Mouse (Mus musculus) embryonic fibroblast, embryonic 13.5 days (primary cell): Measurements from ENCODE around the gene Lpar1. TPM values are rescaled to one million over a fixed set of nuclear protein-coding genes. Genes with fewer than 3 reads are reported as not detected.

Experiments used
- H3K27ac ChIP-seq: 2 replicates; pipeline ENCODE4 v1.5.1; 2012; ENCODE audit warnings: low read length, control low read depth, inconsistent platforms; ENCODE audit not compliant: insufficient read depth
- H3K4me1 ChIP-seq: 2 replicates; pipeline ENCODE4 v1.6.1; 2011; ENCODE audit warnings: low read length; ENCODE audit not compliant: control insufficient read depth, insufficient read depth
- H3K4me3 ChIP-seq: 2 replicates; pipeline ENCODE4 v1.5.1; 2011; ENCODE audit warnings: mild to moderate bottlenecking, control low read depth, low read length; ENCODE audit not compliant: insufficient read depth
- CTCF ChIP-seq: IDR thresholded peaks from 2 replicates; pipeline ENCODE4 v1.5.1; 2011; ENCODE audit warnings: mild to moderate bottlenecking, control low read depth, low read length, moderate library complexity, borderline replicate concordance; ENCODE audit not compliant: insufficient read depth
- POLR2A ChIP-seq: IDR thresholded peaks from 2 replicates; pipeline ENCODE4 v1.6.1; 2011; ENCODE audit warnings: low read depth, mild to moderate bottlenecking, control low read depth, low read length, moderate library complexity
- polyA plus RNA-seq: library from polyadenylated mRNA; stranded (reverse); fragments of >200 nt; gene quantifications from 2 replicates; pipeline ENCODE4 v1.2.4, GENCODE M21; 2011; ENCODE audit warnings: low read depth; ENCODE audit not compliant: missing spikeins, insufficient read length

Lpar1 gene
- polyA plus RNA-seq, 1 experiment, result 67.1 TPM

DNA sequence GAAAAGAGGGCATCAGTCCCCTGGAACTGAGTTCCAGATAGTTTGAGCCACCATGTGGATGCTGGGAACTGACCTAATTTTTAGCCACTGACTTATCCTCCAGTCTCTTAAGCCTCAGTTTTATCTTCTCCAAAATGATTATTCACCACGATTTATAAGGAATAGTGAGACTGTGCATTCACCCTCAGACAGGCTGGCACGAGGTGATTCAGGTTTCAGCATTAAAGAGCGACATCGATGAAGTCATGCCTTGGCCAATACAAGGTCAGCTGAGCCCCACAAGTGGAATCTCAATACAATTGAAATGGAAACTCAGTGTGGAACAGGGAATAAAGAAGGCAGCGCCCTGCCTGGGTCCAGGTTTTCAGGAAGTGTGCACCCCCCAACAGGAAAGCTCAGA lies 88.1 kb downstream of the Lpar1 start:
- peaks cover 20% of the 10 kb centered on the region for H3K4me1 ChIP-seq
- TF ChIP-seq CTCF (no peak), POLR2A (no peak)

DNA sequence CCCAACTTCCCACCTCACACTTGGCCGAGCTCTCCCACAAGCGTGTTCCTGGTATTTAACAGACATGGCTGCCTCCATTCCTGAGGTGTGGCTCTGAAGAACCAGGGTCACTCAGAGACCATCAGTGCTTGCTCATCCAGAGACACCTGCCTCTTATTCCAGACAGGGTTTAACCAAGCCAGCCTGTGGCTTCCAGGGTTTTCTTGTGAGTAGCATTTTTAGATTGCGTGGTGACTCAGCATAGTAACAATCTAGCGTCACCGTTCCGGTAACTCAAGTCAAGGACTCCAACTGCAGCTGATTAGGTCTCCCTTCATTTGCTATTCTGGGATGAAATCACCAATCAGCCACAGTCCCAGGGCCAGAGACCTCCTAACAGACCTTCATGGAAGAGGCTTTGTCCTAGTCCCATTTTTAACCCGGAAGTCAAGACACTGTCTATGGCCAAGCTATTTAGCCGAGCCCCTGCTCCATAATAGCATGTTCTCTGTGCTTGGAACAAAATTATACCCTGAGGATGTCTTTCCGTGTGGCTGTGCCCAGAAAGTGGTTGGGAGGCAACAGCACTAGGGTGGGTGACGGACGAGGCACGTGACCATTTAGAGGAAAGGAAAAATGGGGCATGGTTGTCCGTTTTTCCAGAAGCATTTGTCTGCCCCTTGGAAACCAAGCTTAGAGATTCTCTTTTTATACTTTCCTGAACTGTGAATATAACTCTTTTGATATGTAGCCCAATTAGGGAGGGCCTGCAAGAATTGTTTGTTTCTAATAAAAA lies 89.1 kb downstream of the Lpar1 start:
- H3K27ac ChIP-seq, result peak overlapping the region; percentile 34; the same call in 1 of the 2 replicates
- peaks cover 18% of the 10 kb centered on the region for H3K4me1 ChIP-seq
- no peak overlapping the region for H3K4me3 ChIP-seq
- TF ChIP-seq CTCF (no peak), POLR2A (no peak)

More for the DNA sequence above, 88.1 kb downstream of the Lpar1 start:
- no peak overlapping the region for H3K27ac ChIP-seq
- H3K4me3 ChIP-seq, result no peak overlapping the region

DNA sequence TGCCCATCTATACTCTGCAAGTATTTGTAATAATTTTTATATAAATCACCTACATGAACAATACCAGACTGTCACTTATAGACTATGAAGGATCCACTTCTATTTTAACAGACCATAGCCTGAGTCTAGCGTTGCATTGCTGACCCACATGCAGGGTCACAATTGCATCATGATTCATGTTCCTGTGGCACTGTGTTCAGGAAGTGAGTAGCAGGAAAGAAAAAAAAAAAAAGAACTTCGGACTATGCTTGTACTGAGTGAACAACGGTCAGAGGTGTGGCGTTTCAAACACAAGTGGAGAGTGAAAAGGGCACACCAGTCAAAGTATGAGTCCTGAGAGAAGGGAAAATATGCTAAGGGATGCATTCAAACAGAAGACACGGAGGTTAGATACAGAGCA lies 90.7 kb downstream of the Lpar1 start:
- Histone ChIP-seq H3K4me3 (no peak overlapping the region), H3K27ac (peak overlapping the region; percentile 36; the same call in 1 of the 2 replicates), H3K4me1 (peaks cover 12% of the 10 kb centered on the region)
- TF ChIP-seq POLR2A (no peak), CTCF (no peak)

DNA sequence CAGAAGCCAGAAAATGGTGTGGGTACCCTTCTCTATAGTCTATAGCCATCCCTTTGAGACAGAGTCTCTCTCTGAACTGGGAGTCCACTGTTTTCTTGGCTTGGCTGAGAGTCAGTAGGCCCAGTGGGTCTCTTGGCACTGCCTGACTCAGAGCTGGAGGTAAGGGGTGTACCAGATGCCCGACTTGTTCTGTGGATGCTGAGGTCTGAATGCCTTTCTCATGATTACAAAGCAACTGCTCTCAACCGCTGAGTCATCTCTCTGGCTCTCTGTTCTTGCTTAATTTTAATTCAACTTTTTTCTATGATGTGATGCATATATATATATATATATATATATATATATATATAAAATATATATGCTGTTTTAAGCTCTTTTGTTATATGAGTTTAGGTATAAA lies 91.1 kb downstream of the Lpar1 start:
- Histone ChIP-seq H3K4me1 (peaks cover 12% of the 10 kb centered on the region), H3K4me3 (no peak overlapping the region), H3K27ac (peak overlapping the region; percentile 86)
- TF ChIP-seq CTCF (no peak), POLR2A (no peak)

DNA sequence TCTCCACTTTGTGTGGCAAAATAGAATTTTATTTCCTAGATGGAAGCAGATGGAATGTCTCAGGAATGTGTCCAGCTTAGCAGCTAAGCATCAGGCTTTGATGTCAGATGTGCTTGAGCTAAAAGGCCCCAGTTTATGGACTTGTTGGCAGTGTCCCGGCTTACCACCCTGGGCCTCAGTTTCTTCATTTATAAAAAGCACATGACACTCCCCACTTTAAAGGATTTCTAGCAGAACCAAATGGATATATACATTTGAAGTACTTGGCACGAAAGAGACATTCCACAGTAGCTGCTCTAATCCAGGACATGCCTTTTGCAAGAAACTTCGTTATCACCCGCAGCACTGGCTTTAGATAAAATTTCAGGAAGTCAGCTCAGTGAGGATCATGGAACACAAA lies 100.4 kb downstream of the Lpar1 start:
- Histone ChIP-seq H3K4me1 (peaks cover 6% of the 10 kb centered on the region; the same call in 1 of the 2 replicates), H3K27ac (peak overlapping the region; percentile 35)

DNA sequence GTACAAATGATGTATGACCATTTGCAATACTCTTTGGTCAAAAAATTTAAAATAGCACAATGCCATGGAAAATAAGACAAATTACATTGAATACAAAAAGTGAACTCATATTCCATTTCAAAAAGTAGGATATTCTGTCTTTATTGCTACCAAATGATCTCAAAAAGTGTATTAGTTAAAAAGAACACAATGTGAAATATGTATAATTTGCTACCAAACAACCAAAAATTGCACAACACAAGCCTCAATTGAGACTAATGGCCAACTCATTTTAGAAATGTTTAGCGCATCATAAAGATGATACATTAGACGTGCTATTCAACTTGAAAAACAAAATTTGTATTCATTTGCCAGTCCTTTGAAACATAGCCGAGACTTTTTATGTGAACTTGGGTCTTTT lies 104.9 kb downstream of the Lpar1 start:
- TF ChIP-seq CTCF (no peak), POLR2A (no peak)
- H3K27ac ChIP-seq, result no peak overlapping the region
- H3K4me3 ChIP-seq, result no peak overlapping the region
- H3K4me1 ChIP-seq, result peaks cover 6% of the 10 kb centered on the region; the same call in 1 of the 2 replicates

More for the DNA sequence above, 100.4 kb downstream of the Lpar1 start:
- no peak overlapping the region for H3K4me3 ChIP-seq
- TF ChIP-seq POLR2A, result no peak
- TF ChIP-seq CTCF, result no peak

DNA sequence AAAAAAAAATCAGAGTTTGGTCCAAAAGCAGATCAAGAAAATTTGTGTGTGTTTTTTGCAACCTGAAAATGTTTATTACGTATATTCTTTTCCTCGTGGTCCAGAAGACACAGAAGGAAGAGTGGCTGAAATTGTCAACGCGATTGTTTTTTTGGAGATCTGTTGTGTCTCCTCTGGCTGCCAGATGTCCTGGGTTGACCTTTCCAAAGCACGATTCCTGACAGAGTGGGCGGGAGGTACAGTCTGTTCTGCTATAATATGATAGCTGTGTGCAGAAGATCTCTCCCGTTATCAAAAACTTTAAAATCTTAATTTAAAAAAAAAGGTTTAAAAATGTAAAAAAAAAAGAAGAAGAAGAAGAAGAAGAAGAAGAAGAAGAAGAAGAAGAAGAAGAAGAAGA lies 105.9 kb downstream of the Lpar1 start:
- H3K27ac ChIP-seq, result no peak overlapping the region
- no peaks in the 10 kb centered on the region for H3K4me1 ChIP-seq
- H3K4me3 ChIP-seq, result no peak overlapping the region
- TF ChIP-seq POLR2A (no peak), CTCF (no peak)

DNA sequence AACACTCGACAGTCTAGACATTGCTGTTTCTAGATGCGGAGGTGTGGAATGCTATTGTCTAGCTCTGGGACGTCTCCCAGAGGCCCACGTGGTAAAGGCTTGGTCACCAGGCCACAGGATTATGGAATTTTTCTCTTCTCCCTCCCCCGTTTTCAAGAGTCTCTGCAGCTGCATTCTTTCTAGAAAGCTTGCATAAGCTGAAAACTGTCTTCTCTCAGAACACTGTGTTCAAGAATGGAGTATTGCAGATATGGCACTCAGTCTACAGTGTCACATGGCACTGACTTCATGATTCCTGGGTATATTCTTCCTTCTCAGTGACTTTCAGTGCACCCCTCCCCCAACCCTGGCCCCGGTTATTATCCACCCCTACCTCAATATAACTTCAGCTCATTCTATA lies 107.9 kb downstream of the Lpar1 start:
- H3K4me3 ChIP-seq, result no peak overlapping the region
- no peak overlapping the region for H3K27ac ChIP-seq
- TF ChIP-seq POLR2A (no peak), CTCF (no peak)
- H3K4me1 ChIP-seq, result no peaks in the 10 kb centered on the region

DNA sequence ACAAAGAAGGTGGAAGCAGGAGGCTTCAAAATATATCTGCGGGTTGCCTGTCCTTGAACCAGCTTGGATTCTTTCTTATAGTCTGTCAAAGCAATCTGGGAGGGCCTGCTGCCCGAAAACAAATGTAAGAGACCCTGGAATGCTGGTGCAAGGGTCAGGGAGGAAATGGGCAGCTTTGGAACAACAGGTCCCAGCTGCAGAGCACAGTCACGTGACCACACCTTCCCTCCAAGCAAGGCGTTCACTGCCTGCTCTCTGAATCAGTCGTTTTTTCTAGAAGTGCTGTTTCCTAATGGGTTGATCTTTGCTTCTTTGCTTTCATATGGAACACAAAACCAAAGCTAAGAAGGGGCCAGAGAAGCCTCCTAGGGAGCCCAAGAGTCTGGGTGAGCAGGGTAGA lies 111.4 kb downstream of the Lpar1 start:
- Histone ChIP-seq H3K4me3 (no peak overlapping the region), H3K4me1 (no peaks in the 10 kb centered on the region), H3K27ac (no peak overlapping the region)
- TF ChIP-seq CTCF (no peak), POLR2A (no peak)

DNA sequence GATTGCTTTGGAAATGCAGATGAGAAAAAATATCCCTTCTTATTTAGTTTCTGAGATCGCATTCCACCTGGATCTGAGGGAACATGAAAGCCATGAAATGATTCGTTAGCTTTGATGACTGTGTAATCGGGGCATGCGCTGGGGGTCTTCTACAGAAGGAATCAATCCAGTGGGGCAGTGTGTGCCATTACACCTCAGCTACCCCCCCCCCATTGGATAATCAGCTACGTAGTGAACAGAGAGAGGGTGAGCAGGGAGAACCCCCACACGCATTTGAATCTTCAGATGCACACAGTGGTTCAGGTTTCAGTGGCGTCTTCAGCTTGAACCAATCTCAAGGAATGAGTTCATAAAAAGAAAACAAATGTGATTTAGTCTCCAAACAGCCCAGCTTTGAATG lies 115.0 kb downstream of the Lpar1 start:
- Histone ChIP-seq H3K27ac (no peak overlapping the region), H3K4me3 (no peak overlapping the region), H3K4me1 (no peaks in the 10 kb centered on the region)
- no peak for TF ChIP-seq POLR2A
- no peak for TF ChIP-seq CTCF

DNA sequence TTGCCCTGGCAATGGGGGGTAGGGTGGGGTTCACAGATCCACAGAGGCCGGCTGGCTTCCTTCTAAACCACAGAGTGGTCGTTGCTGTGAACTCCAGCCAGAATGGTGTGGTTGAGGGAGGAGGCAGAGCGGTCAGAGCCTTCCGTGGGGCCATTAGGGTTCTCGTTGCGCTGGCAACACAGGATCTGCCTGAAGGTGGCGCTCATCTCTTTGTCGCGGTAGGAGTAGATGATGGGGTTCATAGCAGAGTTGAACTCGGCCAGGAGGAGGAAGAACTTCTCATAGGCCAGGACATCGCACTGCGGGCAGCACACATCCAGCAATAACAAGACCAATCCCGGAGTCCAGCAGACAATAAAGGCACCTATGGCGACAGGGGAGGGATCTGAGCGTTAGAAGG lies 116.4 kb downstream of the Lpar1 start:
- H3K27ac ChIP-seq, result no peak overlapping the region
- no peak for TF ChIP-seq CTCF
- no peak for TF ChIP-seq POLR2A

More for the DNA sequence above, 116.4 kb downstream of the Lpar1 start:
- no peaks in the 10 kb centered on the region for H3K4me1 ChIP-seq
- no peak overlapping the region for H3K4me3 ChIP-seq
